Mouse (Mus musculus) CH12.LX (cell line): Measurements from ENCODE around the gene Gtf2ird2. TPM values are rescaled to one million over a fixed set of nuclear protein-coding genes. Genes with fewer than 3 reads are reported as not detected.

Source experiments
- DNase-seq: peaks from one replicate; pipeline ENCODE4 v3.0.0-alpha.2; 2013; ENCODE audit errors: extremely low read depth
- H3K27ac ChIP-seq: 2 replicates; pipeline ENCODE4 v1.5.1; 2012; ENCODE audit warnings: low read depth, mild to moderate bottlenecking, control low read depth, moderate library complexity; ENCODE audit not compliant: insufficient read depth
- H3K27me3 ChIP-seq: replicated peaks from 2 replicates; pipeline ENCODE3; 2012; ENCODE audit warnings: inconsistent platforms
- H3K36me3 ChIP-seq, 2 experiments: replicated peaks in 1 of 2; 2 replicates each; pipeline versions ENCODE3 to v1.6.1; 2012; ENCODE audit warnings: inconsistent platforms in 1 of 2, low read length in 1 of 2, mild to moderate bottlenecking in 1 of 2, mixed read lengths in 1 of 2, moderate library complexity in 1 of 2; ENCODE audit not compliant: control insufficient read depth in 1 of 2, insufficient read depth in 1 of 2
- H3K4me1 ChIP-seq, 2 experiments: 2 replicates each; pipeline ENCODE4 v1.6.1; 2012; ENCODE audit warnings: inconsistent platforms in 1 of 2, moderate library complexity in 1 of 2; ENCODE audit not compliant: insufficient read depth in 2 of 2, control insufficient read depth in 1 of 2
- H3K4me2 ChIP-seq: 2 replicates; pipeline ENCODE4 v1.6.1; 2012; ENCODE audit warnings: low read depth, mild to moderate bottlenecking, control low read depth; ENCODE audit not compliant: poor library complexity, insufficient read depth, severe bottlenecking
- H3K4me3 ChIP-seq, 3 experiments: fragments of 150-350 bp in 1 of 3; sonication (generic) in 1 of 3; replicated peaks in 1 of 3; 2 replicates each; pipeline versions ENCODE3 to v1.5.1; 2011 to 2012; ENCODE audit warnings: low read depth in 2 of 3, low read length in 2 of 3, mild to moderate bottlenecking in 2 of 3, moderate library complexity in 2 of 3, control low read depth in 1 of 3, improper control_type of control experiment in 1 of 3, inconsistent platforms in 1 of 3, mixed read lengths in 1 of 3; ENCODE audit not compliant: poor library complexity in 1 of 3
- H3K79me2 ChIP-seq: replicated peaks from 2 replicates; pipeline ENCODE4 v1.6.1; 2012; ENCODE audit warnings: mild to moderate bottlenecking, moderate library complexity; ENCODE audit not compliant: control insufficient read depth, poor library complexity, insufficient read depth, severe bottlenecking; ENCODE audit errors: extremely low read depth
- H3K9ac ChIP-seq: 2 replicates; pipeline ENCODE4 v1.6.1; 2012; ENCODE audit warnings: low read depth, mild to moderate bottlenecking, control low read depth, moderate library complexity; ENCODE audit not compliant: insufficient read depth
- H3K9me3 ChIP-seq: replicated peaks from 2 replicates; pipeline ENCODE3; 2012; ENCODE audit warnings: low read length, inconsistent platforms, mixed read lengths
- CHD1 ChIP-seq: IDR thresholded peaks from 2 replicates; pipeline ENCODE4 v1.6.1; 2012; ENCODE audit warnings: low read depth, low read length, improper control_type of control experiment, inconsistent platforms
- CTCF ChIP-seq, 2 experiments: IDR thresholded peaks in 1 of 2; conservative IDR thresholded peaks in 1 of 2; 2 replicates each; pipeline ENCODE4 v1.5.1; 2011 to 2012; ENCODE audit warnings: low read depth in 2 of 2, low read length in 2 of 2, improper control_type of control experiment in 1 of 2, inconsistent platforms in 1 of 2, mild to moderate bottlenecking in 1 of 2, moderate library complexity in 1 of 2
- EP300 ChIP-seq: IDR thresholded peaks from 2 replicates; pipeline ENCODE4 v1.6.1; 2011; ENCODE audit warnings: low read length, improper control_type of control experiment
- ETS1 ChIP-seq: conservative IDR thresholded peaks from 2 replicates; pipeline ENCODE4 v1.6.1; 2012; ENCODE audit warnings: low read depth, mild to moderate bottlenecking, inconsistent platforms, low read length, improper control_type of control experiment, moderate library complexity
- GABPA ChIP-seq: IDR thresholded peaks from 2 replicates; pipeline ENCODE4 v1.6.1; 2012; ENCODE audit warnings: low read depth, low read length, improper control_type of control experiment, inconsistent platforms; ENCODE audit not compliant: insufficient replicate concordance
- KAT2A ChIP-seq: IDR thresholded peaks from 2 replicates; pipeline ENCODE4 v1.6.1; 2012; ENCODE audit warnings: low read length, improper control_type of control experiment, inconsistent platforms; ENCODE audit not compliant: insufficient replicate concordance
- MXI1 ChIP-seq: IDR thresholded peaks from 2 replicates; pipeline ENCODE4 v1.6.1; 2011; ENCODE audit warnings: mild to moderate bottlenecking, low read depth, low read length, improper control_type of control experiment
- MYC ChIP-seq: IDR thresholded peaks from 2 replicates; pipeline ENCODE4 v1.6.1; 2011; ENCODE audit warnings: low read depth, mild to moderate bottlenecking, improper control_type of control experiment, low read length
- NRF1 ChIP-seq: IDR thresholded peaks from 2 replicates; pipeline ENCODE4 v1.6.1; 2014; ENCODE audit warnings: low read depth, mild to moderate bottlenecking, inconsistent platforms, low read length, improper control_type of control experiment, moderate library complexity
- PAX5 ChIP-seq: IDR thresholded peaks from 2 replicates; pipeline ENCODE4 v1.6.1; 2012; ENCODE audit warnings: low read length, inconsistent platforms, mixed read lengths
- POLR2A ChIP-seq: IDR thresholded peaks from 2 replicates; pipeline ENCODE4 v1.6.1; 2011; ENCODE audit warnings: low read depth, mild to moderate bottlenecking, improper control_type of control experiment, low read length
- POLR2AphosphoS2 ChIP-seq: IDR thresholded peaks from 2 replicates; pipeline ENCODE4 v1.6.1; 2011; ENCODE audit warnings: low read depth, low read length, improper control_type of control experiment
- RAD21 ChIP-seq: IDR thresholded peaks from 2 replicates; pipeline ENCODE4 v1.6.1; 2011; ENCODE audit warnings: low read depth, mild to moderate bottlenecking, low read length, improper control_type of control experiment, moderate library complexity
- RCOR1 ChIP-seq: conservative IDR thresholded peaks from 2 replicates; pipeline ENCODE4 v1.6.1; 2012; ENCODE audit warnings: low read depth, mild to moderate bottlenecking, inconsistent platforms, low read length, improper control_type of control experiment
- SIN3A ChIP-seq: IDR thresholded peaks from 2 replicates; pipeline ENCODE4 v1.6.1; 2012; ENCODE audit warnings: low read length, improper control_type of control experiment, inconsistent platforms
- TBP ChIP-seq: conservative IDR thresholded peaks from 2 replicates; pipeline ENCODE4 v1.6.1; 2011; ENCODE audit warnings: low read depth, low read length, improper control_type of control experiment
- TCF12 ChIP-seq: IDR thresholded peaks from 2 replicates; pipeline ENCODE4 v1.6.1; 2014; ENCODE audit warnings: low read depth, mild to moderate bottlenecking, inconsistent platforms, low read length, improper control_type of control experiment
- USF1 ChIP-seq: IDR thresholded peaks from 2 replicates; pipeline ENCODE4 v1.6.1; 2014; ENCODE audit warnings: low read depth, mild to moderate bottlenecking, inconsistent platforms, low read length, improper control_type of control experiment
- ZC3H11A ChIP-seq: IDR thresholded peaks from 2 replicates; pipeline ENCODE4 v1.6.1; 2012; ENCODE audit warnings: low read depth, mild to moderate bottlenecking, inconsistent platforms, low read length, improper control_type of control experiment
- ZKSCAN1 ChIP-seq: IDR thresholded peaks from 2 replicates; pipeline ENCODE4 v1.6.1; 2012; ENCODE audit warnings: low read depth, inconsistent platforms, low read length, improper control_type of control experiment, borderline replicate concordance
- ZNF384 ChIP-seq: IDR thresholded peaks from 2 replicates; pipeline ENCODE4 v1.6.1; 2012; ENCODE audit warnings: low read depth, low read length, improper control_type of control experiment, inconsistent platforms
- dilution Hi-C: fragments of 300-500 bp; cut with MboI; formaldehyde crosslinking; loops from 2 replicates; pipeline ENCODE4 v1.14.3; 2020; ENCODE audit warnings: low sequenced_read_pairs; ENCODE audit not compliant: extremely low pct_unique_long_range_greater_than_20kb, extremely low pct_ligation_motif_present
- in situ Hi-C: fragments of 300-500 bp; cut with MboI; formaldehyde crosslinking; loops from 3 replicates; pipeline ENCODE4 v1.14.3; 2019; ENCODE audit warnings: low sequenced_read_pairs, low pct_ligation_motif_present, low pct_unique_long_range_greater_than_20kb, mixed read lengths
- polyA plus RNA-seq: library from polyadenylated mRNA; unstranded; fragments of >175 nt; gene quantifications from 2 replicates; pipeline ENCODE4 v1.2.1, GENCODE M21; 2012; ENCODE audit warnings: low read depth; ENCODE audit not compliant: insufficient read length
- total RNA-seq, 2 experiments: library from RNA; depleted of rRNA; stranded (reverse); fragments of 300-350 nt in 1 of 2; fragments of >200 nt in 1 of 2; gene quantifications; 2 replicates each; pipeline ENCODE4 v1.2.3; 2012 to 2014

Gtf2ird2 gene
- total and polyA plus RNA-seq, 3 experiments: 1.9 to 9.7 (median 4.7) TPM

DNA sequence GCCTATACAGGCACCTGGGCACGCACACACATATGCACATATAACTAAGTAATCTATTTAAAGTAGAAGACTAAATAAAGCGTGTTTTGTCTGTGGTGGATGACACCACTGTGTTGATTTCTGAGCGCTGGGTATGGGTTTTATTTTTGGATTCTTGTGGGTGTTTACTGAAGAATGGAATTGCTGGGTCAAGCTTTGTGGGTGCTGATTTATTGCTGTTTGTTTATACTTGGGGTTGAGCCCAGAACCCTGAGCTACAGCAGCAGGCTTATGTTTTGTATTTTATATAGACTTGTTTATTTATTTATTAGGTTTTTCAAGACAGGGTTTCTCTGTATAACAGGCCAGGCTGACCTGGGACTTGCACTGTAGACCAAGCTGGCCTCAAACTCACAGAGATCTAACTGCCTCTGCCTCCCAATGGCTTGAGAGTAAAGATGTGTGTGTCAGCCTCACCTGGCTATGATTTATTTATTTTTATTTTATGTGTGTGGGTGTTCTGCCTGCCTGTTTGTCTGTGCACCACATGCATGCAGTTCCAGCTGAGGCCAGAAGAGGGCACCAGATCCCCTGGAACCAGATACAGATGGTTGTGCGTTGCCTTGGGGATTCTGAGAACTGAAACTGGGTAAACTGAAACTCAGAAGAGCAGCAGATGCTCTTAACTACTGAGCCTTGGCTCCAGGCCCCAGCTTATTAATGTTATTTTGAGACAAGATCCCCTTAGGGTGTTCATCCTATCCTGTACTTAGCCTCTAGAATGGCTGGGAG, 3.3 kb downstream of the Gtf2ird2 start (continued):
- TF ChIP-seq MYC (no peak), POLR2A (no peak), PAX5 (no peak), CHD1 (no peak), TBP (no peak), POLR2AphosphoS2 (no peak), MXI1 (no peak), ZC3H11A (peak; percentile 46), GABPA (no peak), ZNF384 (no peak), ZKSCAN1 (no peak), EP300 (no peak), RAD21 (peak; percentile 87), NRF1 (no peak), TCF12 (no peak), CTCF (conservative IDR thresholded peaks at IDR 0.05 in 1 of 2, IDR thresholded peaks at IDR 0.05 in 1 of 2; ENCODE audit: low read depth in 2 of 2, low read length in 2 of 2) (peak; percentile 80 to 87), KAT2A (no peak), RCOR1 (0 out of 2 replicates have a peak, but pooled peaks have one; percentile 56), SIN3A (0 out of 2 replicates have a peak, but pooled peaks have one; percentile 47), USF1 (no peak), ETS1 (no peak)

DNA sequence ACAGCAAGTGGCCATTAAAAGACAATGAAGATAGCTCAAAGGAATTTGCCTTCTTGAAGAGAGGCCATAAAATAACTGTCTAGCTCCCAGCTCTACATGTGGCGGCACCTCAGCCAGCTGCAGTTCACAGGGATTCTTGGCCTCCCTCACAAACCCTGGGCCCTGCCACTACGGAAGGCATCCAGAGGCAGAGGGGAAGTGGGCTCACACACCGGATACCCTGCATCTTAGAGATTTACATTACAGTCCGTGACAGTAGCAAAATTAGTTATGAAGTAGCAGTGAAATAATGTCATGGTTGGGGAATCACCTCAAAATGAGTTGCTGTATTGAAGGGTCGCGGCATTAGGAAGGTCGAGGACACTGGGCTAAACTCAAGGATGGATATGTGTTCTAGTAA, 4.8 kb downstream of the Gtf2ird2 start:
- H3K9ac ChIP-seq: no peak overlapping the region
- dilution Hi-C loops (no loop called here), in situ Hi-C loops (no loop called here)
- TF ChIP-seq ZKSCAN1: no peak
- no peak for DNase-seq
- H3K9me3 ChIP-seq: peaks cover 6% of the 10 kb centered on the region
- H3K4me1 ChIP-seq: peaks cover 3 to 26% of the 10 kb centered on the region in 2 experiments
- H3K36me3 ChIP-seq: peaks cover 0 to 15% of the 10 kb centered on the region in 2 experiments
- H3K4me3 ChIP-seq: no peak overlapping the region
- no peaks in the 10 kb centered on the region for H3K27me3 ChIP-seq
- H3K4me2 ChIP-seq: no peak overlapping the region
- H3K27ac ChIP-seq: no peak overlapping the region
- H3K79me2 ChIP-seq: no peaks in the 10 kb centered on the region
